Mouse (Mus musculus) erythroblast, embryonic 14.5 days (primary cell): ENCODE data around the gene Tmem30b. TPM values are rescaled to one million over a fixed set of nuclear protein-coding genes. Genes with fewer than 3 reads are reported as not detected.
A peak's percentile ranks its signal among the peaks of the same experiment; 100 is the strongest.
"Not testable (repeated sequence)": the region's sequence is repeated elsewhere in the genome, so short reads cannot be mapped to it uniquely, and the experiment has no call there.

Experiments used
- H3K27me3 ChIP-seq: 2 replicates; pipeline ENCODE4 v1.6.1; 2012; ENCODE audit warnings: inconsistent platforms; ENCODE audit not compliant: control insufficient read depth
- H3K36me3 ChIP-seq: 2 replicates; pipeline ENCODE4 v1.6.1; 2012; ENCODE audit warnings: mild to moderate bottlenecking, inconsistent platforms; ENCODE audit not compliant: control insufficient read depth
- H3K4me1 ChIP-seq: 2 replicates; pipeline ENCODE4 v1.6.1; 2012; ENCODE audit warnings: inconsistent platforms; ENCODE audit not compliant: control insufficient read depth
- H3K4me3 ChIP-seq: replicated peaks from 2 replicates; pipeline ENCODE3; 2012; ENCODE audit warnings: moderate library complexity, mild to moderate bottlenecking, inconsistent platforms
- H3K9me3 ChIP-seq: 2 replicates; pipeline ENCODE4 v1.6.1; 2012; ENCODE audit warnings: low read length, inconsistent platforms, mixed read lengths; ENCODE audit not compliant: control insufficient read depth
- GATA1 ChIP-seq: IDR thresholded peaks from 2 replicates; pipeline ENCODE4 v1.6.1; 2012; ENCODE audit warnings: low read length, inconsistent platforms, mixed read lengths
- TAL1 ChIP-seq: IDR thresholded peaks from 3 replicates; pipeline ENCODE4 v1.6.1; 2012; ENCODE audit warnings: low read length, inconsistent platforms, mixed read lengths
- polyA plus RNA-seq: library from polyadenylated mRNA; stranded (reverse); fragments of >175 nt; gene quantifications from 2 replicates; pipeline ENCODE4 v1.2.3, GENCODE M21; 2012

Tmem30b gene
- polyA plus RNA-seq, 1 experiment, result not detected

- Histone ChIP-seq H3K36me3 (no peaks in the 10 kb centered on the region), H3K9me3 (peaks cover 6% of the 10 kb centered on the region; the same call in 1 of the 2 replicates), H3K4me1 (peaks cover 4% of the 10 kb centered on the region), H3K27me3 (peaks cover 57% of the 10 kb centered on the region), H3K4me3 (no peak overlapping the region)
- TF ChIP-seq GATA1 (no peak), TAL1 (no peak)
These were observed 3.0 kb downstream of the Tmem30b start for GRCm38 (mm10) chr12:73543191-73543590.

GRCm38 (mm10) chr12:73540402-73540801 is 5.8 kb downstream of the Tmem30b start:
- H3K9me3 ChIP-seq, result peaks cover 4% of the 10 kb centered on the region; the same call in 1 of the 2 replicates
- H3K4me3 ChIP-seq, result no peak overlapping the region
- TF ChIP-seq GATA1 (no peak), TAL1 (no peak)
- no peaks in the 10 kb centered on the region for H3K36me3 ChIP-seq
- H3K4me1 ChIP-seq, result peaks cover 4% of the 10 kb centered on the region
- peaks cover 30% of the 10 kb centered on the region for H3K27me3 ChIP-seq

- TF ChIP-seq TAL1, result no peak
- no peak for TF ChIP-seq GATA1
- Histone ChIP-seq H3K4me3 (no peak overlapping the region), H3K4me1 (peaks cover 4% of the 10 kb centered on the region), H3K27me3 (peaks cover 18% of the 10 kb centered on the region), H3K36me3 (no peaks in the 10 kb centered on the region), H3K9me3 (no peaks in the 10 kb centered on the region)
These were observed 7.0 kb downstream of the Tmem30b start for GRCm38 (mm10) chr12:73539151-73539550.

GRCm38 (mm10) chr12:73538139-73538508 is 8.1 kb downstream of the Tmem30b start:
- not testable (repeated sequence) for H3K9me3 ChIP-seq, H3K36me3 ChIP-seq, H3K4me1 ChIP-seq
- Histone ChIP-seq H3K27me3 (peaks cover 11% of the 10 kb centered on the region), H3K4me3 (peak overlapping the region; percentile 19)

GRCm38 (mm10) chr12:73537499-73538138 is 8.6 kb downstream of the Tmem30b start:
- no peak for TF ChIP-seq TAL1
- no peak for TF ChIP-seq GATA1
- Histone ChIP-seq H3K4me3 (peak overlapping the region; percentile 19), H3K4me1 (peaks cover 4% of the 10 kb centered on the region), H3K36me3 (no peaks in the 10 kb centered on the region), H3K9me3 (no peaks in the 10 kb centered on the region), H3K27me3 (peaks cover 7% of the 10 kb centered on the region)

GRCm38 (mm10) chr12:73534591-73534990 is 11.6 kb downstream of the Tmem30b start:
- TF ChIP-seq TAL1 (no peak), GATA1 (no peak)
- Histone ChIP-seq H3K36me3 (no peaks in the 10 kb centered on the region), H3K4me3 (no peak overlapping the region), H3K4me1 (peaks cover 4% of the 10 kb centered on the region), H3K9me3 (no peaks in the 10 kb centered on the region), H3K27me3 (no peaks in the 10 kb centered on the region)

- H3K36me3 ChIP-seq, result no peaks in the 10 kb centered on the region
- H3K4me1 ChIP-seq, result no peaks in the 10 kb centered on the region
- H3K4me3 ChIP-seq, result no peak overlapping the region
- H3K9me3 ChIP-seq, result no peaks in the 10 kb centered on the region
- no peaks in the 10 kb centered on the region for H3K27me3 ChIP-seq
- no peak for TF ChIP-seq TAL1
- TF ChIP-seq GATA1, result no peak
These were observed 14.2 kb downstream of the Tmem30b start for GRCm38 (mm10) chr12:73531889-73532479.

GRCm38 (mm10) chr12:73529590-73529989 is 16.6 kb downstream of the Tmem30b start:
- TF ChIP-seq TAL1 (no peak), GATA1 (no peak)
- H3K4me3 ChIP-seq, result no peak overlapping the region

GRCm38 (mm10) chr12:73529131-73529530 is 17.1 kb downstream of the Tmem30b start:
- Histone ChIP-seq H3K27me3 (no peaks in the 10 kb centered on the region), H3K4me3 (no peak overlapping the region), H3K9me3 (no peaks in the 10 kb centered on the region), H3K4me1 (no peaks in the 10 kb centered on the region), H3K36me3 (no peaks in the 10 kb centered on the region)
- TF ChIP-seq GATA1, result no peak
- TF ChIP-seq TAL1, result no peak

More at GRCm38 (mm10) chr12:73529590-73529989, 16.6 kb downstream of the Tmem30b start:
- H3K9me3 ChIP-seq, result no peaks in the 10 kb centered on the region
- H3K4me1 ChIP-seq, result no peaks in the 10 kb centered on the region
- H3K36me3 ChIP-seq, result no peaks in the 10 kb centered on the region
- H3K27me3 ChIP-seq, result no peaks in the 10 kb centered on the region

- H3K36me3 ChIP-seq, H3K4me1 ChIP-seq, H3K27me3 ChIP-seq, H3K9me3 ChIP-seq, H3K4me3 ChIP-seq: not testable (repeated sequence)
These were observed 18.1 kb downstream of the Tmem30b start for GRCm38 (mm10) chr12:73528142-73528541.
